Mouse (Mus musculus) bone marrow, adult 2 months (tissue): ENCODE results near the gene Men1.

Experiments used
- CTCF ChIP-seq: fragments of 200-500 bp; IDR thresholded peaks from 2 replicates; pipeline ENCODE4 v1.5.1; 2011; ENCODE audit warnings: low read length, control low read depth; ENCODE audit not compliant: control insufficient read depth, insufficient read depth
- POLR2A ChIP-seq: fragments of 200-500 bp; IDR thresholded peaks from 2 replicates; pipeline ENCODE4 v1.6.1; 2011; ENCODE audit warnings: low read depth, mild to moderate bottlenecking, control low read depth, low read length, borderline replicate concordance; ENCODE audit not compliant: control insufficient read depth

- TF ChIP-seq CTCF (no peak), POLR2A (no peak)
Observed at GRCm38 (mm10) chr19:6338716-6339115, 3.9 kb downstream of the Men1 start.
